Mouse (Mus musculus) right cerebral cortex, postnatal 14 days (tissue): ENCODE data around the gene Acrbp.
"Not testable (repeated sequence)": the region's sequence is repeated elsewhere in the genome, so short reads cannot be mapped to it uniquely, and the experiment has no call there.

ENCODE experiments used
- DNase-seq: peaks from one replicate; pipeline ENCODE4 v3.0.0; 2022

Acrbp gene

GRCm38 (mm10) chr6:125049678-125050077 lies at the start of gene Acrbp:
Gene Acrbp (plus strand): TSS chr6:125049689.
- no peak for DNase-seq

- no peak for DNase-seq
Observed at GRCm38 (mm10) chr6:125003706-125004105, 45.8 kb upstream of the Acrbp start.

- peak; percentile 25 for DNase-seq
Observed at GRCm38 (mm10) chr6:125005086-125005485, 44.4 kb upstream of the Acrbp start.

GRCm38 (mm10) chr6:125008060-125008459 lies 41.4 kb upstream of the Acrbp start:
- no peak for DNase-seq

- peak; percentile 96 for DNase-seq
Observed at GRCm38 (mm10) chr6:125008586-125009128, 40.8 kb upstream of the Acrbp start.

GRCm38 (mm10) chr6:125009129-125009180 lies 40.5 kb upstream of the Acrbp start, which contains the start of gene Zfp384:
Gene Zfp384 (plus strand): TSS chr6:125009145.
- no peak for DNase-seq

GRCm38 (mm10) chr6:125009181-125010073 lies 40.1 kb upstream of the Acrbp start:
- DNase-seq: peak; percentile 76

GRCm38 (mm10) chr6:125017682-125018081 lies 31.8 kb upstream of the Acrbp start:
- DNase-seq: no peak

- peak; percentile 30 for DNase-seq
Observed at GRCm38 (mm10) chr6:125030532-125030931, 19.0 kb upstream of the Acrbp start.

- no peak for DNase-seq
Observed at GRCm38 (mm10) chr6:125031604-125032003, 17.9 kb upstream of the Acrbp start.

- DNase-seq: no peak
Observed at GRCm38 (mm10) chr6:125038666-125039065, 10.8 kb upstream of the Acrbp start.

- no peak for DNase-seq
Observed at GRCm38 (mm10) chr6:125039131-125039530, 10.4 kb upstream of the Acrbp start.

GRCm38 (mm10) chr6:125039533-125040153 lies 9.8 kb upstream of the Acrbp start, which contains the start of gene Ing4:
Gene Ing4 (plus strand): TSS chr6:125039760.
- DNase-seq: peak; percentile 90

GRCm38 (mm10) chr6:125040221-125040620 lies 9.3 kb upstream of the Acrbp start:
- no peak for DNase-seq

GRCm38 (mm10) chr6:125041047-125041446 lies 8.4 kb upstream of the Acrbp start:
- DNase-seq: no peak

- DNase-seq: no peak
Observed at GRCm38 (mm10) chr6:125042081-125042480, 7.4 kb upstream of the Acrbp start.

GRCm38 (mm10) chr6:125046691-125047090 lies 2.8 kb upstream of the Acrbp start:
- DNase-seq: peak; percentile 87

GRCm38 (mm10) chr6:125051237-125051636 lies 1.7 kb downstream of the Acrbp start:
- DNase-seq: no peak

- no peak for DNase-seq
Observed at GRCm38 (mm10) chr6:125061493-125061892, 12.0 kb downstream of the Acrbp start.

GRCm38 (mm10) chr6:125062511-125062910 lies 13.0 kb downstream of the Acrbp start:
- DNase-seq: no peak

GRCm38 (mm10) chr6:125063906-125064305 lies 14.4 kb downstream of the Acrbp start:
- no peak for DNase-seq

GRCm38 (mm10) chr6:125065223-125065622 lies 15.7 kb downstream of the Acrbp start:
- not testable (repeated sequence) for DNase-seq

- no peak for DNase-seq
Observed at GRCm38 (mm10) chr6:125067571-125067995, 18.1 kb downstream of the Acrbp start, which contains the start of gene Lpar5. Gene Lpar5 (plus strand): TSS chr6:125067920.

- DNase-seq: no peak
Observed at GRCm38 (mm10) chr6:125071170-125071895, 21.8 kb downstream of the Acrbp start.
